Mouse (Mus musculus) ovary, postnatal 10 days (tissue): ENCODE data around the gene Bzw2.
A peak's percentile ranks its signal among the peaks of the same experiment; 100 is the strongest.
"Not testable (repeated sequence)": the region's sequence is repeated elsewhere in the genome, so short reads cannot be mapped to it uniquely, and the experiment has no call there.

Experiments used
- DNase-seq: peaks from one replicate; pipeline ENCODE4 v3.0.0; 2022; ENCODE audit warnings: low spot score

The Bzw2 gene

GRCm38 (mm10) chr12:36157638-36158308, at the start of gene Bzw2:
Bzw2 (minus strand) TSS chr12:36158080.
- DNase-seq = peak; percentile 68

DNA sequence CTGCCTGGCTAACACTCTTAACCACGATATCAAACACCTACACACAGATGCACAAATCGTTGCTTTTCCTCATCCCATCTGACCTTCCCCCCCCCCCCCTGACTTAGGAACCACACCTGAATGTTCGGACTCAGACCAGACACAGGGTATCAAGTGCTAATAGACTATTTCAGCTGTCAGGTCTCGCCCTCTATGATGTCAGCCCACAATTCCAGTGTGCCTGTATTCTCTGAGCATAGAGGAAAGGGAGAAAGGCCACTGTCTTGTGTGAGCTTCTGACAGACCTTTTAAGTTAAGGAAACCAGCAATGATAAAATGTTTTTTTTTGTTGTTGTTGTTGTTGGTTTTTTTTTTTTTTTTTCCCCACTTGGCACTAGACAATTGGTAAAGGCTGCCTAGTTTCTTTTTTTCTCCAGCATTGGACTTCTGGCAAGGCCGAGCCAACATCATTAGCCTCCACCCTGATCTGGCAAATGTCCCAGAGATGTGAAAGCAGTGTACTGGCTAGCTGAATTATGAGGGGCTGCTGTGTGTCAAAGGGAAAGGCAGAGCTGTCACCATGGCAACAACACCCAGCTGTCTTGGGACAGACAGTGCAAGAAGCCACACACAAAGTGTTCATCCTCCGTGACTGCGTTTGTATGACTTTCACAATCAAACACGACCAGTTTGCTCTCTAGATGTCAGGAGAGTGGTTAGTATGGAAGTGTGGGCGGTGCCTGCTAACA, 49.4 kb upstream of the Bzw2 start:
- DNase-seq = no peak

DNA sequence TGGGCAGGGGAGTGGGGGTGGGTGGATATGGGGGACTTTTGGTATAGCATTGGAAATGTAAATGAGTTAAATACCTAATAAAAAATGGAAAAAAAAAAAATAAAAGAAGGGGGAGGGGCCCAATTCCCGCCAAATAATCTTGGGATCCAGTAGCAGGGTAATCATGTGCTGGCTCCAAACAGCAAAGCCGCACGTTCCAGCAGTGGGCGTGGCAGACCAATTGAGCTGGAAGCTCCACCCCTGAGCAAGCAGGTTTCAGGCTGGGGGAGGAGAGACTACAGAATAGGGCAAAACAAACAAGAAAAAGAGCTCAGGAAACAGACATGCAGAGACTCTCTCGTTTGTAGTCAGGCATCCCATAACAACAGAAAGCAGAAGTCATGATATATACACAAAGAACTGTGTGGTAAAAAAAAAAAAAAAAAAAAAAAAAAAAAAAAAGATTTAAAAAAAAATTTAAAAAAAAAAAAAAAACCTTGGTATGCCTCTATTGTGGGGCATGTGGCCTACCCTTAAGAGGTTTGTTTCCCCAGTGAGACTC, 47.8 kb upstream of the Bzw2 start:
- not testable (repeated sequence) for DNase-seq

DNA sequence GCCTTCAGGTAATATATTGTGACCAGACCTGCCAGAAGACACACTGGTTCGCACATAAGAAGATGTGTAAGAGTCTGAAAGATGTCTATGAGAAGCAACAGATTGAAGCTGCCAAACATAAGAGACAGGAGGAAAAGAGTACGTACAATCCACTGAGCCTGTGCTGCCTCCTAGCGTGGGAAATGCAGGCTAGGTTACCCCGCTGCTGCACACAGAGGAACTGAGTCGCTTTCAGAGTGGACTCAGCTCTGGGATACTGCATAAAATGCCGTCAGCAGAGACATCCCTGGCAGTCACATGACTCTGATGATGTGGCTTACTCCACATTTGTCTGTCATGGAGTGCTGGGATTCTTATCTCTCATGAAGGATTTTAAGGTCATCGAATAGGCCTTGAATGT, 37.1 kb upstream of the Bzw2 start:
- DNase-seq = no peak

- DNase-seq = no peak
These were observed 32.5 kb upstream of the Bzw2 start for GRCm38 (mm10) chr12:36190343-36190742.

DNA sequence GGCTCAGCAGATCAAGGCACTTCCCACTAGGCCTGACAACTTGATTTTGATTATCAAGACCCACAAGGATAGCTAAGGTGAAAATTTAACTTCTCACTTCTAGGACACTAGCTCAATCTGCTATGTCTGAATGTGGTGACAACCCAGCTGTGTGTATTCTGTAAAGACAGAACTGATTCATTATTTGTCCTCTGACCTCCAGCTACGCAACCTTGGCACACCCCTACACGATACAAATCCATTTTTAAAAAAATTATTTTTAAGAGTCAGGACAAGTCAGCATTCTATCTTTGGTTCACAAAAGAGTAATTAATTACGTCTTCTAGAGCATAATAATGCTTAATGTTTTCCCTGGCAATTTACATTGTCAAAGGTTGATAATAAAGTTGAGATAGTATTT, 31.7 kb upstream of the Bzw2 start:
- DNase-seq = no peak

DNA sequence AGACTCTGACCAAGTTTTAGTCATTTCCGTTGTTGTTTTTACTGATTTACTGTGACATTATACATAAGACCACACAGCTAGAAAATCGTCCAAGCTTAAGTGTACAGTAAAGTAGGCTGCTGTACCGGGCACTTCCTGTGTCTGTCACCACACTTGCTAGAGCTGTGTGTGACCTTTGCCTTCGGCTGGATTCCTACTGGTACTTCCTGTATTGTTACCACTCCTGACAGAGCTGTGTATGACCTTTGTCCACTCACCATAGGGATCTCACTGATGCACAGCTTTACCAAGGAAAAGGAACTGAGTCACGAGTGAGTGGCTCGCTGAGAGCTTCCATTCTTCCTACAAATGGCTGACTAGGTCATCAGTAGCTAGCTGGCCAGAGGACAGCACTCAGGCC, 29.2 kb upstream of the Bzw2 start:
- no peak for DNase-seq

GRCm38 (mm10) chr12:36182570-36182969, 24.7 kb upstream of the Bzw2 start:
- no peak for DNase-seq

- no peak for DNase-seq
These were observed 19.3 kb upstream of the Bzw2 start for GRCm38 (mm10) chr12:36177227-36177626.

DNA sequence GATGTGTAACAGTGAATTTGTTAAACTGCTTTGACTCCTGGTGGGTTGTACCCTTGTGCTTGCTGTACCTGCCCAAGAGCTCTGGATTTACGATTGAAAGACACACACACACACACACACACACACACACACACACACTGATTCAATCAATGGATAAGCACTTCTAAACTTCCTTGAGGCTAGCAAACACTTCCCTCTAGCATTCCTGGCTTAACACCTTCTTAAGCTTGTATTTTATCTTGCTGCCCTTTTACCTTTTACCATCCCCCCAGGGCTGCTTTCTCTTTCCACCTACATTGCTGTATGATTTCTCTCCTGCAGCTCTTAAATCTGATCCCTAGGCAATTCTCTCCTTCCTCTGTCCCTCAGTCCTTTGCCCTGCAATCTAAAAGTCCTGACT, 7.4 kb upstream of the Bzw2 start:
- DNase-seq = no peak

- DNase-seq = no peak
These were observed 6.4 kb upstream of the Bzw2 start for GRCm38 (mm10) chr12:36164126-36164791.

DNA sequence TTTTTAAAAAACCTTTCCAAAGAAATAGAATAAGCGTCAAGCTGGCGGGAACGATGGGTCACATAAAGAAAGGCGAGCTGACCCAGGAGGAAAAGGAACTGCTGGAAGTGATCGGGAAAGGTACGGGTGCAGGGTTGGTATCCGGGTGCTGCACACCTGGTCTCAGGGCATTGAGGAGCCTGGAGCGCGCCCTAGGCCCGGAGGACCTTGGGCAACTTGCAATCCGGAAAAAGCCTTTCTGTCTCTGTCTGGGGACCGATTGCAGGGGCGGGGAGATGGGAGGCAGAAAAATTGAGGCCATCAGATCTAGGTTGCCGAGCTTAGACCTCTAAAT, 609 bp downstream of the Bzw2 start:
- no peak for DNase-seq

DNA sequence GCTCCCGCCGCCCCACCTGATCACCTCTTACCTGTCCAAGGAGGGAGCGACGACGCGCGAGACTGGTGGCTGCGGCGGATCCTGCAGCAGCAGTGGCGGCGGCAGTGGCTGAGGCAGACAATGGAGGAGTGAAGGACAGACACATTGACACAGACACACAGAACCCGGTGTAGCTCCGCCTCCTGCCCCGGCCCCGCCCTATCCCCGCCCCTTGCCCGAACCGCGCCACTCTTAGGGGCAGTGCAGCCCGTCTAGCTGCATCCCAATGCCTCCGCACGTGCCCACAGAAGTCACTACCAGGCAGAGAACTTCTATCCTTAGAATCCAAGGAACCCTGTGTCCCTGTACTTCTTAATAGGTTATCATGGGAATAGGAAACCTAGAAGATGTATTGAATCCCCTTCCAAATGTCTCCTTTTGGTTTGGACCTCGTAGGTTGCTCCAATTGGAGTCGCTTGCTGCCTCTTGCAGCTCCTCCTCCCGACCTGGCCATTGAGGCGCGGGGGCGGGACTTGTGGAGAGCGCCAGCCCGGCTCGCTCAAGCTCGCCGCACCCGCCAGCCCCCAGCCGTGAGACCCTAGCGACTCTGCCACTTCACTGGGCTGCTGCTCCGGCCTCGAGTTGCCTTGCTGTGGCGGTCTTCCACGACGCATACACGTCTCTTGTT, 1.1 kb downstream of the Bzw2 start, which contains the start of gene Ankmy2:
Ankmy2 (plus strand) TSS at position 478 of the 667 bp plus-strand sequence.
- peak; percentile 82 for DNase-seq

DNA sequence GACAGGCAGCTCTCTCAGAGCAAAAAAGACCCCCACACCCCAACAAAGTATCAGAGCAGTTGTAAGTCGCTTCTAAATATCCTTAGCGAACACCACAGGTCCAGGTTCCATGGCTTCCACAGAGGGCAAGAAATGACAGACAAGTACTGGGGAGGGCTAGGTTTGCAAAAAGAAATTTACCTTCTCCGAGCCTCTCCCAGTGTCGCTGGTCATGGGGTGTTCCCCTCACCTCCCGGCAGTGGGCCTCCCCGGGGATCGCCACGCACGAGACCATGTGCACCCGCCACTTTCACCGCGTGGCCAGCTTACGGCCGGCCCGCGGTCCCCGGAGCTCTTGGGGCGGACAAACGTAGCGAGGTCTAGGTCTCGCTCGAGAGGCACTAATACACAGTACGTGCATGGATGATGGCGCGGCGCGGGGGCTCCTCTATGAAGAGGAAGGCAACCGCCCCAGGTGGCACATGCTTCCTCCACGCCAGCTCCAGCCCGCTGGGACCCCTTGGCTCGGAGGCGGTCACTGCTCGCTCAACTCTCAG, 1.7 kb downstream of the Bzw2 start:
- no peak for DNase-seq

- no peak for DNase-seq
These were observed 2.7 kb downstream of the Bzw2 start for GRCm38 (mm10) chr12:36155141-36155641.

GRCm38 (mm10) chr12:36150737-36151136, 7.1 kb downstream of the Bzw2 start:
- DNase-seq = no peak

DNA sequence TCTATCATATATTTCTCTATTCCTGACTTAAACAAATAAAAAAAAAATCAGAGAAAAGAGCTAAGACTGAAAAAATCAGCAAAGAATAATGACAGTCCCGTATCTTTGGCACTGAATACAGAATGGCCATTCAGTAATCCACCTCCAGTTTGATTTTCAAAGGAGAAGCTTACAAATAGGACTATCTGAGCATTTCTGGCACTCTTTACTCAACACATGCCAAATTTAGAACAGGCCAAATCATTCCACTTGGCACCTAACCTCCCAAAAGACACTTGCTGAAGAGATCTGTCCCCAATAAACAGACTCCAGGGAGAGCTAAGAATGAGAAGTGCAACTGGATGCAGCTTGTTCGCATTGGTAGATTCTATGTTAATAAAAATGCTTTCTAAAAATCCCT, 7.6 kb downstream of the Bzw2 start:
- no peak for DNase-seq

DNA sequence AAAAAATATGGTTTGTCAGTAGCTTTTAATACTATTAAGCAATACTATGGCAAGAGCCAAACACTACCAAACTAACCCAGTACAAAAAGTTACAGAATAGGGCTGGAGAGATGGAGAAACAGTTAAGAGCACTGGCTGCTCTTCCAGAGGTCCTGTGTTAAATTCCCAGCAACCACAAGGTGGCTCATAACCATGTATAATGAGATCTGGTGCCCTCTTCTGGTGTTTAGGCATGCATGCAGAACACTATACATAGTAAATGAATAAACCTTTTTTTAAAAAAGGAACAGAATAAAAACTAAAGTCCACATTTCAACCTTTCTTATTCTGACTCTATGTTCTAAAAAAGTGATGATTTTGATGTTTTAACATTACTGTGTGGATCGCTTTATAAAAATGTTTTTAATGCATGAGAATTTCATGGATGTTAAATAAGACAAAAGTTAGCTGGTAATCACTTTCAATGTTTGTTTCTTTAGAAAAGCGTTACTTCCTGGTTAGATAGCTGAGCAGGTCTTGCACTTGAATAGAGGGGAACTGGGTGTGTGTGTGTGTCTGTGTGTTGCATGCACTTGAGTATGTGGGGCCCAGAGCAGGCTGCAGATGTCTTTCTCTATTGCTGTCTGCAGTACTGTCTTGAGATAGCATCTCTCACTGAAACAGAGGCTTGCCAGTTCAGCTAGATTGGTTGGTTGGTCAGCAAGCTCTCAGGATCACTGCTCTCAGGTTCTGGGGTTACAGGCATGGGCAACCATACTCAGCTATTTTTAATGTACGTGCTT, 11.5 kb downstream of the Bzw2 start:
- no peak for DNase-seq

GRCm38 (mm10) chr12:36140401-36140800, 17.5 kb downstream of the Bzw2 start:
- DNase-seq = no peak

DNA sequence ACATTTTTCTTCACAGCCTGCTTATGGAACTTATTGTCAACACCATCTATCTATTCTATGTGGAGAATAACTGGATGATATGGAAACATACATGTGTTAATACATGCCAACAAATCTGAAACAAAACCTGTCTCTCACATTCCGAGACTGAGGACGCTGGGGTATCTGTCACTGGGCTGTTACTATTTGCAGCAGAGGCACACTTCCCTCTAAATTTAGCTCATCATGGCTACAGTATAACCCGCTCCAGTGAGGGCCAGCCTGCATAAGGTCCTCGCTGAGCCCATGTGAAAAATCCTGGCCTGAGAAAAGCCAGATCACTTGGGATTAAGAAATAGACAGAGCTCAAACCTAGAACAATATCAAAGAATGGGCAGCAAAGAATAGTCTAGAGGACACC, 20.7 kb downstream of the Bzw2 start:
- no peak for DNase-seq

DNA sequence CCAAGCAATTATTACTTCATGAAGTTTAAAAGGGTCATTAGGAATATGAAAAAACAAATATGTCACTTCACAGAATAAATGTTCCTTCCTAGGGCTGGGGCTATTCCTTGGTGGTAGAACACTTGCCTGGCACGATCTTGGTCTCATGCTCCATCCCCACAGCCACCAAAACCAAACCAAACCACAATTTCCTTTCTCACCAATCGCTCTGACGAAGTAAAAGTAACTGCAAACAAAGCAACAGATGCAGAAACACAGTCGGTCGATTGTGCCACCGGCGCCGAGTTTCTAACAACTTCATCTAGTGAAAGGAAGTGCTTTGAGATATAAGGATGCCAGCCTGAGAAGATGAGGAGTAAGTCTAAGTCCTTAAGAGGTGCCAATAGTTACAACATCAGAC, 21.6 kb downstream of the Bzw2 start:
- no peak for DNase-seq
